Mouse (Mus musculus) heart, adult 2 months (tissue): ENCODE measurements around the gene Unc93b1.

Experiments
- CTCF ChIP-seq: fragments of 200-600 bp; IDR thresholded peaks from 2 replicates; pipeline ENCODE4 v1.8.1; 2022; ENCODE audit warnings: antibody characterized with exemption, mild to moderate bottlenecking, moderate library complexity
- EP300 ChIP-seq: fragments of 200-500 bp; IDR thresholded peaks from 2 replicates; pipeline ENCODE4 v1.6.1; 2011; ENCODE audit warnings: low read depth, low read length, control low read depth; ENCODE audit not compliant: insufficient read depth

DNA sequence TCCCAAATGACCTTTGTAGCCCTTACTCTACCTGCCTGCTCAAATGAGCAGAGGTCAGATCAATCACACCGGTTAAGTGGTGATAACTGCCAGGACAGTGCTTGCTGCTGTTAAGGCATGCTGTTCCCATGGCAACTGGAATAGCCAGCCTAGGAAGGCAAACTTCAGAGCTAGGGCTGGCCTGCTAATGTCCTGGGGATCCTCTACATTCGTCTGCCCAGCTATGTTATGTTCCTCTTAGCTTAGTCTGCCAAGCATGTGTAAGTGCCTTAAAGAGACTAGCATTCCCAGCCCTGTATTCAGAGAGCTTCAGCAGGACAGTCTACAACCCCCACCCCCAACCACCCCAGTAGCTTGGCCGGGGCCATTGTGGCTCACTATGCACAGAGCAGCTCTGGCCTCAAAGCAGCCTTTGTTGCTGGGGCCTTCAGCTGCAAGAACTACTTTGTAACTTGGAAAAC, 39.8 kb upstream of the Unc93b1 start:
- no peak for TF ChIP-seq CTCF
- no peak for TF ChIP-seq EP300
